Mouse (Mus musculus): ENCODE results near the gene Gm29609. TPM values are rescaled to one million over a fixed set of nuclear protein-coding genes. Genes with fewer than 3 reads are reported as not detected.
A peak's percentile ranks its signal among the peaks of the same experiment; 100 is the strongest.

The Gm29609 gene
- polyA plus RNA-seq, 1 experiment from 2014 or later: 0.71 TPM

DNA sequence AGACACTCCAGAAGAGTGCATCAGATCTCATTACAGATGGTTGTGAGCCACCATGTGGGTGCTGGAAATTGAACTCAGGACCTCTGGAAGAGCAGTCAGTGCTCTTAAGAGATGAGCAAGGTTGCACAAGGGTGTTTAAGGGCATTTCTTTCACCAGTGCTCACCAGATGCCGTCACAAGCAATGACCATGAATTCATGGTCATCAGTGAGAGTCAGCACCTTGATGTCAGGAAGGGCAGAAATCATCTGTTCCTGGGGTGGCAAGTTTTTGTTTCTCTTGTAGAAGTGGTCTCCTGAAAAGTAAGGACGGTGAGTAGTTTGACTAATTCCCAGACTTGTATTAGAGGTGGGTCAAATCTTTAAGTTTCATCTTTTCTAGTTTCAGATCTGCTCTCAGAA, 24.2 kb upstream of the Gm29609 start:
- no peak overlapping the region for H3K27ac ChIP-seq (replicated peaks)
- peaks cover 73% of the 10 kb centered on the region for H3K36me3 ChIP-seq
- no peak overlapping the region for H3K4me3 ChIP-seq
- no peaks in the 10 kb centered on the region for H3K27me3 ChIP-seq
- peaks cover 31% of the 10 kb centered on the region for H3K4me1 ChIP-seq (replicated peaks)
- H3K9me3 ChIP-seq: peaks cover 5% of the 10 kb centered on the region
- 94% methylated on average over 2 of the region's 2 CpGs for WGBS
- H3K4me2 ChIP-seq: no peak overlapping the region
- ATAC-seq (ENCODE audit: low read depth): no peak
- H3K9ac ChIP-seq: no peak overlapping the region

- Histone ChIP-seq H3K9me3 (peaks cover 5% of the 10 kb centered on the region), H3K36me3 (peaks cover 81% of the 10 kb centered on the region), H3K27ac (replicated peaks) (peak overlapping the region; percentile 89), H3K4me1 (replicated peaks) (peaks cover 31% of the 10 kb centered on the region), H3K4me3 (peak overlapping the region; percentile 85), H3K4me2 (peak overlapping the region; percentile 67), H3K9ac (peak overlapping the region; percentile 70; the same call in 1 of the 2 replicates), H3K27me3 (no peaks in the 10 kb centered on the region)
- ATAC-seq (ENCODE audit: low read depth): no peak
- WGBS: 89% methylated on average over 7 of the region's 7 CpGs
These were observed 23.2 kb upstream of the Gm29609 start for GRCm38 (mm10) chr5:31202933-31203332.

DNA sequence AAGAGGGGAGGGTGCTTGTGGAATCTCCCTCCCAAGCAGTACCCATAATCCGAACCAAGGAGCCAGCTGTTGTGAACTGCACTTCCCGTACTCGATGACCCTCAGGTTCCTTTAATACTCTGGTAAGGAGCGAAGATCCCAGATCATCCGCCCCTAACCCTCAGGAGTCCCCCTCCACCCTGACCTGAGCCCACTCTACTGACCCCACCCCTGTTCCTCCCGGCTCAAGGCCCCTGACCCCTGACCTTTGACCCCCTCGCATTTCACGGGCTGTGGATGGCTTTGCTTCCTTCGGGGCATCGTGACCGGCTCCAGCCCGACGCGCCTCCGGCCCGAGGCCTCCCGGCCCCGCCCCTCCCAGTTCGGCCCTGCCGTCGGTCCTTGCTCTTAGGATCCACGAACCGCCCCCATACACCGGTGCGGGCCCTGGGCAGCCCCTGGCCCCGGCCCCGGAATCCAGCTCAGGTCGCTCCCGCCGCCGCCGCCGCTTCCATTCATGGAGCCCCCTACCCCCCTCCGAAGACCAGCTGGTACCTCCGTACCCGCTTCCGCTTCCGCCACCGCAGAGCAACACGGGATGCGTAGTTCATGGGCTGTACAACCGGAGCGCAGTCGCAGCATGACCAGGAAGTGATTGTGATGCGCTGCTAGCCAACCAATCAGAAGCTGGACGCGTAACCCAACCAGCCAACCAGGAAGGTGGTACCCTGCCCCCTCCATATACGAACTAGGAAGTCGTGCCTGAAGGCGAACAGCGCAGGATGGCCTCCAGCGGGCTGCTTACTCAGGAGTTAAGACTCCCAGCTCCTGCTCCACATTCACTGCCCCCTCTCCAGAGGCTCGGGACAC, 22.3 kb upstream of the Gm29609 start, which contains the start of gene Zfp513:
TSS of gene Zfp513 (minus strand) at position 562 of the 849 bp plus-strand sequence.
- Histone ChIP-seq H3K27ac (replicated peaks) (peak within 1 kb of the TSS; percentile 89), H3K4me3 (peak within 1 kb of the TSS; percentile 85), H3K27me3 (no peaks in the 10 kb centered on the region), H3K4me1 (replicated peaks) (peaks cover 31% of the 10 kb centered on the region), H3K9me3 (peaks cover 5% of the 10 kb centered on the region), H3K36me3 (peaks cover 81% of the 10 kb centered on the region), H3K4me2 (peak within 1 kb of the TSS; percentile 93), H3K9ac (peak within 1 kb of the TSS; percentile 94)
- peak; percentile 97 for ATAC-seq (ENCODE audit: low read depth)
- under 1% methylated on average over 51 of the region's 53 CpGs for WGBS

DNA sequence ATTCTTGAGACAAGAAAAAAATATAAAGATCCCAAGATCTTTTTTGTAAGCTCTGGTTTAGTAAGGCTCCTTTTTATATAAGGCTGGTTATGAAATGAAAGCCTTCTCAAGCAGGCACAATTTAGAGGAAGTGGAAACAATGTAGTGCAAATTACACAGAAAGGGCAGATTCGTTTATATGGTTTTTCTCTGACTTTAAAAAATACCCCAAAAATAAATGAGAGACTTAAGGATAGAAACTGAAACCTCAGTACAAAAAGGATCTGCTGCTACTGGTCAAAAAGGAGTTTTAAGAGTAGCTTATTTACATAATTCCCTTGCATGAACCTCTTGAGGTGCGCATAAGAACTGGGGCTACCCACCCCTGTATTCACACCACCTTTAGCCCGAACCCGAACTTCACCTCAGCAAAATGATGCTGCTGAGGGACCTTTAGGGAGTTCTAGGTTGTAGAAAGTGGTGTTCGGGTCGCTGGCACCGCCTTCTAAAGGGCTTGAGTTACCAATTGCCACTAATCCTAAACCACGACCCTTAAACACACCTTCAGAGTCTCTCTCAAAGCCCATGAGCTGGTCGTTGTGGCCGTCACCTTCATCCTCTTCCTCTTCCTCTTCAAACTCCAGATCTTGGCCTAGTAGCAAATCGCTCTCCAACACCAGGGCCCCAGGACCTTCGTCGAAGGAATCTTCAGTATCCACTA, 21.5 kb upstream of the Gm29609 start:
- 24% methylated on average over 13 of the region's 13 CpGs for WGBS
- Histone ChIP-seq H3K9ac (peak overlapping the region; percentile 94), H3K4me2 (peak overlapping the region; percentile 93), H3K9me3 (peaks cover 5% of the 10 kb centered on the region), H3K36me3 (peaks cover 83% of the 10 kb centered on the region), H3K4me3 (peak overlapping the region; percentile 85), H3K27me3 (no peaks in the 10 kb centered on the region), H3K27ac (replicated peaks) (peak overlapping the region; percentile 87), H3K4me1 (replicated peaks) (peaks cover 31% of the 10 kb centered on the region)
- ATAC-seq (ENCODE audit: low read depth): no peak

DNA sequence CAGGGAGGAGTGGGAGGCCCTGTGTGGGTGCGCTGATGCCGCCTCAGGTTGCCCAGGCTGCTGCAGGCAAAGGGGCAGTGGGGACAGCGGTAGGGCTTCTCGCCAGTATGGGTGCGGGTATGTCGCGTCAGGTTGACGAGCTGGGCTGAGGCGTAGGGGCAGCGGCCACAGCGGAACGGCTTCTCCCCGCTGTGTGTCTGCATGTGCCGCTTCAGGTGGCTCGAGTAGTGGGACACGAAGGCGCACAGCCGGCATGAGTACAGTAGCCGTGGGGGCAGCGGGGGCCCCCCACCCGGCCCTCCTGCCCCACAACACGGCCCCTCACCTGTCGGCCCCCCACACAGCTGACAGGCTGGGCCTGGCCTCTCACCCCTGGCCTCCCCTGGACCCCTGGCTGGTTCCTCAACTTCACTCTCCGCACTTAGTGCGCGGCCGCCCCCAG, 20.6 kb upstream of the Gm29609 start:
- H3K27ac ChIP-seq (replicated peaks): no peak overlapping the region
- peaks cover 83% of the 10 kb centered on the region for H3K36me3 ChIP-seq
- H3K9me3 ChIP-seq: peaks cover 5% of the 10 kb centered on the region
- no peaks in the 10 kb centered on the region for H3K27me3 ChIP-seq
- WGBS: 92% methylated on average over 27 of the region's 27 CpGs
- ATAC-seq (ENCODE audit: low read depth): no peak
- peaks cover 31% of the 10 kb centered on the region for H3K4me1 ChIP-seq (replicated peaks)
- H3K9ac ChIP-seq: 0 out of 2 replicates have a peak overlapping the region, but pooled peaks have one; percentile 94
- peak overlapping the region; percentile 85 for H3K4me3 ChIP-seq
- peak overlapping the region; percentile 93 for H3K4me2 ChIP-seq

DNA sequence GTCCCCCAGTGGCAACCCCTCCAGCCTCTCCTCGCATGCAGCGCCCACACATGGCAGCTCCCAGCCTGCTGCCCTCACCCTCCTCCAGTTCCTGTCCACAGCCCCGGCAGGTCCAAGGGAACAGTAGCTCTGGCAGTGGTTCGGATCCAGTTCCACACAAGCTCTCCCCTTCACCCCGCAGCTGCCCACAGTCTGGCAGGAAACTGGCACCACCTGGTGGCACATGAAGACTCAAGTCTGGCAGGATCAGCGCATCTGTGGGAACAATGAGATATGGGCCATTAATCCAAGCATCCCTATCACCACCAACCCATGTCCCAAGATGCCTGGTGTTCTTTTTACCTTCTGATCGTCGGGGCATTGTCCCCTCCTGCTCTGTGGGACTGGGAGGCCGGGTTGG, 20.2 kb upstream of the Gm29609 start:
- H3K4me1 ChIP-seq (replicated peaks): peaks cover 31% of the 10 kb centered on the region
- H3K9me3 ChIP-seq: peaks cover 5% of the 10 kb centered on the region
- peak overlapping the region; percentile 6; the same call in 1 of the 2 replicates for H3K4me3 ChIP-seq
- H3K4me2 ChIP-seq: no peak overlapping the region
- no peak overlapping the region for H3K27ac ChIP-seq (replicated peaks)
- H3K27me3 ChIP-seq: no peaks in the 10 kb centered on the region
- peaks cover 83% of the 10 kb centered on the region for H3K36me3 ChIP-seq
- 79% methylated on average over 9 of the region's 9 CpGs for WGBS
- H3K9ac ChIP-seq: no peak overlapping the region
- no peak for ATAC-seq (ENCODE audit: low read depth)

DNA sequence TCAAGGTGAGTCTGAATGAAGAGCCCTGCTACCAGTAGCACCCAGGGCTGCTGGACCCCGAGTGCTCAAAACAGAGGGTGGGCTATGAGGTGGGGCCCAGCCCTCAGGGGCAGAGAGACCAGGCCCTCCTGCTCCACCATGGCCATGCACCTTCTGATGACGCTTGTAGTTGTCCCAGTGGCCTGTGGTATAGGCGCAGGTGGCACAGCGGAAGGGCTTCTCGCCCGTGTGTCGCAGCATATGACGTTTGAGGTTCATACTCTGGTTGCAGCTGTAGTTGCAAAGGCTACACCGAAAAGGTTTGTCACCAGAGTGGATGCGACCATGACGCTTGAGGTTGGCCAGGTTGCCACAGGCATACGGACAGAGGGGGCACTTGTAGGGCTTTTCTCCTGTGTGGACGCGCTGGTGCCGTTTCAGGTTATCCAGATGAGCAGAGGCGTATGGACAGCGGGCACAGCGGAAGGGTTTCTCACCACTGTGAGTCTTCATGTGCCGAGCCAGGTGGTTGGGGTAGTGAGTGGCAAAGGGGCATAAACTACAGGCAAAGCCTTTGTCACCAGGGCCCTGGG, 19.7 kb upstream of the Gm29609 start:
- peaks cover 83% of the 10 kb centered on the region for H3K36me3 ChIP-seq
- H3K4me3 ChIP-seq: peak overlapping the region; percentile 6; the same call in 1 of the 2 replicates
- 93% methylated on average over 19 of the region's 19 CpGs for WGBS
- H3K4me2 ChIP-seq: no peak overlapping the region
- H3K9me3 ChIP-seq: peaks cover 5% of the 10 kb centered on the region
- no peak for ATAC-seq (ENCODE audit: low read depth)
- peaks cover 35% of the 10 kb centered on the region for H3K4me1 ChIP-seq (replicated peaks)
- no peak overlapping the region for H3K27ac ChIP-seq (replicated peaks)
- H3K27me3 ChIP-seq: no peaks in the 10 kb centered on the region
- no peak overlapping the region for H3K9ac ChIP-seq

DNA sequence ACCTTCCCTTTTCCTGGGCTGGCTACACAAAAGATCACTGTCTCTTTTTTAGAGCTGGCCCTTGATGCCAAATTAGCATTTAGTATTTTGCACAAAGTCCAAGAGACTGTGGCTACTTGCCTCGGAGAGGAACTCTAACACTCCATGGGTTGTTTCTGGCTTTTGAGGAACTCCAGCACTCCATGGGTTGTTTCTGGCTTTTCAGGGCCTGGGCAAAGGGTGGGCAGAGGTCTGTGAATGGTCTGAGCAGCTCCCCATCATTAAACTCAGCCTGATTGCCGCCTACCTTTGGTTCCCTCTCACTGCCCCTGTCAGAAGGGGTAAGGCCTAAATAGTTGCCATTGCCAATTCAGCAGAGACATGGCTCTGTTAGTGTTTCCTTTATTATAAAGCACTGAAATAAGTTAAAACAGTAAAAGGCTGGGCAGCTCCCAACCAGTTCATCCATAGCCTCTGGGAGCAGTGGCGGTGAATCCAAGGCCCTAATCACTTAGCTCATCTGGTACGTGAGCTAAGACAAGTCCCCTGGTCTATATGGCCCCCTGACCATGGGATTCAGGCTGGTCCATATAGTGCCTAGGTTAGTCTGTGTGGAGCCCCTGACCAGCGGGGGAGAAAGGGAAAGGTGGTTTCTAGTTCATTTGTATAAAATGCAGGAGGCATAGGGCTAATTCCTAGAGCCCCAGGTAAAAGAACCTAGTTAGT, 19.1 kb upstream of the Gm29609 start:
- Histone ChIP-seq H3K27me3 (no peaks in the 10 kb centered on the region), H3K4me2 (no peak overlapping the region), H3K9me3 (peaks cover 5% of the 10 kb centered on the region), H3K4me3 (no peak overlapping the region), H3K36me3 (peaks cover 79% of the 10 kb centered on the region), H3K4me1 (replicated peaks) (peaks cover 42% of the 10 kb centered on the region), H3K27ac (replicated peaks) (no peak overlapping the region), H3K9ac (no peak overlapping the region)
- whole genome bisulfite sequencing: 89% methylated on average over 5 of the region's 5 CpGs
- ATAC-seq (ENCODE audit: low read depth): no peak

DNA sequence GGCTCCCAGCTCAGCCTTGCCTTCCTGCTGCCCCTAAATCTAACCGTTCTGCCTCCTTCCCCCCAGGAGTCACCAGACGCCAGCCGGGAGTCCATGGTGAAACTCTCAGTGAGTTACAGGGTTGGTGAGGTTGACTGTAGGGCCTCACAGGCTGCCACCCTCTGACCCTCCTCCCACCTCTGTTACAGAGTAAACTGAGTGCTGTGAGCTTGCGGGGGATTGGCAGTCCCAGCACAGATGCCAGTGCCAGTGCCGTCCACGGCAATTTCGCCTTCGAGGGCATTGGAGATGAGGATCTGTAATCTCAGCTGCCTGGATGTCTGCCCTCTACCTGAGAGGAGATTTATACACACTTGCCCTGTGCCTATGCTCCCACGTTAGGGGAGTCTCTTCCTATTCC, 18.5 kb upstream of the Gm29609 start:
- H3K4me3 ChIP-seq: no peak overlapping the region
- WGBS: 83% methylated on average over 9 of the region's 9 CpGs
- no peak overlapping the region for H3K4me2 ChIP-seq
- H3K9ac ChIP-seq: no peak overlapping the region
- no peaks in the 10 kb centered on the region for H3K27me3 ChIP-seq
- no peak overlapping the region for H3K27ac ChIP-seq (replicated peaks)
- peaks cover 5% of the 10 kb centered on the region for H3K9me3 ChIP-seq
- no peak for ATAC-seq (ENCODE audit: low read depth)
- H3K36me3 ChIP-seq: peaks cover 73% of the 10 kb centered on the region
- peaks cover 42% of the 10 kb centered on the region for H3K4me1 ChIP-seq (replicated peaks)

GRCm38 (mm10) chr5:31197072-31197471, 17.4 kb upstream of the Gm29609 start:
- WGBS: 94% methylated on average over 12 of the region's 12 CpGs
- Histone ChIP-seq H3K4me3 (no peak overlapping the region), H3K4me2 (no peak overlapping the region), H3K9ac (no peak overlapping the region), H3K4me1 (replicated peaks) (peaks cover 38% of the 10 kb centered on the region), H3K27me3 (no peaks in the 10 kb centered on the region), H3K27ac (replicated peaks) (no peak overlapping the region), H3K36me3 (peaks cover 66% of the 10 kb centered on the region), H3K9me3 (peaks cover 5% of the 10 kb centered on the region)
- ATAC-seq (ENCODE audit: low read depth): no peak

GRCm38 (mm10) chr5:31196207-31196606, 16.5 kb upstream of the Gm29609 start:
- Histone ChIP-seq H3K27me3 (no peaks in the 10 kb centered on the region), H3K4me1 (replicated peaks) (peaks cover 43% of the 10 kb centered on the region), H3K27ac (replicated peaks) (no peak overlapping the region), H3K36me3 (peaks cover 68% of the 10 kb centered on the region), H3K9me3 (peaks cover 5% of the 10 kb centered on the region), H3K4me3 (no peak overlapping the region), H3K9ac (no peak overlapping the region), H3K4me2 (no peak overlapping the region)
- 94% methylated on average over 10 of the region's 10 CpGs for whole genome bisulfite sequencing
- no peak for ATAC-seq (ENCODE audit: low read depth)
